Mouse (Mus musculus) neural tube, embryonic 10.5 days (tissue): ENCODE data around the gene Il3.
"Not testable (repeated sequence)": the region's sequence is repeated elsewhere in the genome, so short reads cannot be mapped to it uniquely, and the experiment has no call there.

ENCODE experiments used
- DNase-seq: peaks from one replicate; pipeline ENCODE4 v3.0.0-alpha.2; 2017; ENCODE audit warnings: low spot score; ENCODE audit errors: extremely low spot score

The Il3 gene

DNA sequence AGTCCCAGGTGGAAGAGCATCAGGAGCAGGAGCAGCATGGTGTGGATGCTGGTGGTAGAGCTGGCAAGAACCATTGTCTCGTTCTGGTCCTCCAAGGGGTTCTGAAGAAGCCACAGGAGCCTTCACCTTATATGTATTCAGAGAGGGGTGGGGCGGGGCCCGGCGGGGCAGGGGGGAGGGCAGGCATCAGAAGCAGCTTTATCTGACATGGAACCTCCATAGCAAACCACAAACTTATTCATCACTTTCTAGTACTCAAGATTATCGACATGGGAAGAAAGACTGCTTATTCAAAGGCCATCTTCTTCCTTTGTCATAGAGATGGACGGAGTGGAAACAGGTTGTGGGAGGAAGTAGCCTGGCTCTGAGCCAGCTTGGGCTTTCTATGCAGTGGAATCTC lies at the start of gene Il3:
TSS of gene Il3 (minus strand) at position 101 of the 400 bp plus-strand sequence.
- DNase-seq, result no peak

DNA sequence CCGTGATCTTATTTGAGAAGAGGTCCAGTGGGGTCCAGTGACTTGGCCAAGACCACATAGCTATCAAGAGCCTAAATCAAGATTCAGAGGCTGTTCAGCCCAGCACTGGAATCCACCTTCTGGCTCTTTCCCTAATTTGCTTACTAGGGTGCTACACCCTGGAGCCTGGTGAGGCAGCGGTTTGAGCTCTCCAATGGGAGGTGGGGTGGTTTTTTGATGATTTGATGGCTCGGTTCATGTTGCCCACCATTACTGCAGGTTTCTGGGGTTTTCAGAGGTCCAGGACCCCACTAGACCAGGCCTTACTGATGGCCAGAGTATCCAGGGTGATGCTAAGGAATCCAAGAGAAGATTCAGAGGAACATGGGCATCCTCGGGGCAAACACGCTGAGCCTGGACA lies 48.3 kb upstream of the Il3 start:
- DNase-seq, result no peak

DNA sequence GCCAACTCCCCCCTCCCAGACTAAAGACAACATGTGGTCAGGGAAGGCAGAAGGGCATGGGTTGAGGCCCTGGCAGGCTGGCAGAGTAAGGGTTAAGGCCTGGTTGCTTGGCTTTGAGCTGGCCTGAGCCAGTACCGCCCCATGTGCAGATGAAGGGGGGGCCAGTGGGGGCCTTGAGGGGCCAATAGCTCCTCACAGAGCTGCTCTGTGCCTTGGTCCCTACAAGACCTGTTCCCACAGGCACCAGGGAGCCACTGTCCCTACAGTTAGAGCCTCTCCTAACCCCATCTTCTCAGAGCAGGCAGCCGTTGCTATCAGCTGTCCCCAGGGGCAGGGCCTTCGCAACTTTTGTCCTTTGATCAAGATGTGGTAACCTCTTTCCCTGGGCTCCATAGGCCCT lies 47.7 kb upstream of the Il3 start:
- DNase-seq, result peak; percentile 24

DNA sequence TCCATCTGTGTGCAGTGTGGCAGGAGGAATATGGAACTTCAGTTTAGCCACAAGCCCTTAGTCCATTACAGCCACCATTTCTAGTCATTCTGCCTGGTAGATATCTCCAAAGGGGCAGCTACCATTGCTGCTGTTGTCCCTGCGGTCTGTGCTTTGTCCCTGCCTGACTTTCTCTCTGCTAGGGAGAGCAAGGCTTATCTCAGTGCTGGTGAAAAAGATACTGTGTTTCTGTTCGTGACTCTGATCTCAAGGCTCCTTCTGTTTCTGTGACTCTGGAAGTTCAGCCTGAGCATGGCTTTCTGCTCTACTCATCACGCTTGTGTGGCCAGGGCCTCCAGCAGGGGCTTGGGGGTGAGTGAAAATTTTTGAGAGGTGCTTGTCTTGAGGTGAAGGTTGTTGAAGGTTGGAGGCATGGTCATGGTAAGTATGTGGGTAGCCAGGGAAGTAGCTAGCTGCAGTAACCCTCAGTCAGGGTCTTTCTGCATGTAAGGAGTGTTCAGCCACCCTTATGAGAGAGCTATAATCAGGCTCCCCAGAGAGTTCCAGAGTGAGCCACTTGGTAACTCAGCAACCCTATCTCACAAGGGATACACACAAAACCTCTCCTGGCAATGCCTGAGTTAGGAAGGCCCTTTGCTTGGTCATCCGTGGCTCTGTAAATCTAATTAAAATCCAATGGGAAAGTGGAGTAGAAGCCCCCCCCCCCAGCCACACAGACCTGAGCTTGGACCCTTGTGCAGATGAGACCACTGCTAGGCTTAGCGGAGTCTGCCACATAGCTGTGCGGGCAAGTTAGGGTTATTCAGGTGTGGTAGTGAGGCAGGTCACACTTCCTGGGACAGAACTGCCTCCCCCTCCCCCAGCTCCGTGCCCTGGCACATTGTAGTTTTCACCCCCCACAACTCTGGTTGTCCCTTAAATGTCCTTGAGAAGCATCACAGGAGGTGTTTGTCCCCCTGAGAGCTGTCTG lies 46.6 kb upstream of the Il3 start:
- no peak for DNase-seq

DNA sequence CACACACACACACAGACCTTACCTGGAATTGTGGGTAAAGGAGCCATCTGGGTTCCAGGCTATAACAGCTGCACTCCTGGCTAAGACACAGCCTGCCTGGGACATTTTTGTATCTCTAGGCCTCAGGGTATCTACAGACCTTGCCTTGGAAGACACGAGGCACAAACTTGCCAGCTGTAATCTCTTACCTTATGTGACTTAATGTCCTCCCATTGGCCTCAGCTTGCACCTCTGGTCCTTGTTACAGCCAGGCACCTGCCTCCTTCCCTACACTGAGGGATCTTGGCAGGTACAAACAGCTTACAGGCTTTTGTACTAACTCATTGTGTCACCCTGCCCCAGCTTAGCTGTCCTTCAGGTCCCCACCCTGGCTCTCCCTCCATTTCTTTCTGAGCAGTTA lies 45.5 kb upstream of the Il3 start:
- no peak for DNase-seq

DNA sequence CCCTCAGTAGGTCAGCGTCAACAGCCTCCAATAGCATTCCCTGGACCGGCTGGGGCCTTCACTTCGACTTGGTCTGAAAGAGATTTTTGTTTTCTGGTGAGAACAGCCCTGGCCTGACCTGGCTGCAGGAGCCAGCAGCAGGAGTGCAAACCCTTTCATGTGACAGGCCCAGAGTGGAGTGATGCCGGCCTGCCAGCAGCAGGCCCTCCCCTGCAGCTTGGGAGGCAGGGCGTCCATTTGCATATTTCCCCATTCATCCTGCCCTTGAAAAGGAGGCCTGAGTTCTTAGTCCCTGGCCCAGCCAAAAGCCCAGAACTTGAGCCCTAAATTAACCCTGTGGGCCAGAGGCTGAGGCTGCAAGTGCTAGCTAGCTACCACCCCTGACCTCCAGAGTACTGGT lies 44.9 kb upstream of the Il3 start:
- peak; percentile 48 for DNase-seq

DNA sequence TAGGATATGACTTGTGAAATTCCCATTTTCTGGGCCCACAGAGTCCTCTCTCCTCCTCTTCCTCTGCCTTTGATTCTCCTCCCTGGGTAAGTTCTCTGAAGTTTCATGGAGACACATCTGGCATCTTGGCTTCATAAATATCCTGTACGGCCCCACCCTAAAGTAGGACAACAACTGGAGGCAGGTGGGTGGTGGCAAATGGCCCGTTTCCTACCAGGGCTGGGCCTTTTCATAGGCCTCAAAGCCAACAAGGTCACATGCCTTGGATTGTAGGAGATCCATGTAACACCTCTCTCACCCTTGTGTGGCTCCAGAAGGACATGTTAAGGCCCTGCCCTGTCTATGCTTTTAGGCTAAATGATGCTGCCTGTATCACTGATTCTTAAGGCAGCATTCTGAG lies 43.5 kb upstream of the Il3 start:
- no peak for DNase-seq

DNA sequence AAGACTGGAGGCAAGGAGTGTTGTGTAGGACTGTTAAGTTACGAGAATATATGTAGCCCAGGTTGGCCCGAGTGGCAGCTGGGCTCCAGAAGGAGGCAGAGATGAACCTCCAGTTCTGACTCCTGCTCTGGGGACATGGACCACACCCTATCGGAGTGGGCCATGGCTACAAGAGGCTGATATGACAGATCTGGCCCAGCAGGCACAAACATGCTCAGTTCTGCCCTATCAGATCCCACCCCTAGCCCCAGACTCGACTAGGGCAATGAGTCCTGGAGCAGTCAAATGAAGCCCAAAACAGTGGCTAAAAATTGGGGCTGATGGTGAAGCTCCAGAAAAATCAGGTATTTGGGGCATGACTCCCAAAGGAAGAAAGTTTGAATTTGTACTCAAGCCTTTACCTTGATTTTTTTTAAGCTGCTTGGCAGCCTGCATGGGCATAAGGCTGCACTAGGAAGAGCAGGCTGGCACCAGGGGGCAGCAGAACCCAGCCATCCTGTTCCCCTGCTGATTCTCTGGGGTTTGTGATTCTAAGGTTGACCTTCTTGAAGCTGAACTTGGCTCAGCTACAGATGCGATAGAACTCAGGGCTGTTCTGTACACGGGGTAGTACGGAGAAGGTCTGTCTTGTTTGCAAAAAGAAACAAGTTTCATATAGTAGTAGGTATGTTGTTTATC lies 40.2 kb upstream of the Il3 start:
- no peak for DNase-seq

DNA sequence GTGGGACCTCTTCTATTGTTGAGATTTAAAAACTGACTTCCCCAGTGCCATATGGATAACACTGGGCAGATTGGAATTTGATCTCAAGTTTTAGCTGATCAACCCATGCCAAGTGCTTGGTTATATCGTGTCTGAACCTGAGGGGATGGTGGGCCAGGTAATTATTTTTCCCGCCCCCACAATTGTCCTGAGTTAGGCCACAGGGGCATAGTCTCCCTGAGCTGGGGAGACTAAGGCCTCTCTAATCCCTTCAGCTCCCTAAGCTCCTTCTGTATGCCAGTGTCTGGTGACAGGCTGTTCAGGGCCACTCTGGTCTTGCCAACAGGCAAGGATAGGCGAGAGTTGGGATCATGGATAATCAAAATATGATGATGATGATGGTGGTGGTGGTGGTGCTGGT lies 38.3 kb upstream of the Il3 start:
- no peak for DNase-seq

DNA sequence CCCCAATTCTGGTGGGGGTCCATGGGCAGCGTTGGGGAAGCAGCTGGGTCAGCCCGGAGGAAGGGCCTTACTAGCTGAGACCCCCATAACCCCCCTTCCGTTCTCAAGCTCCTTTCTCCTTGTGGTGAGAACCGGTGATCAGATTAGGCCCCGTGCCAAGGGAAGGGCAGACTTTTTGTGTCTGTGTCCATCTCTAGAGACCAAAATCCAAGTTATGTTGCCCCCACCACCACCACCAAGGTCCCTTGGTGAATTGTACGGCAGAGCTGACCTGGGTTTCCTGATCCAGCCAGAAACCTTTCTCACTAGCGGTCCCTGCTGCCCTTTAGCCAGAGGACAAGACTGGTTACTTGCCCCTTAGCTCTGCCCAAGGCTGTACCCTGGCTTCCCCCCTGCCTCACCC lies 37.4 kb upstream of the Il3 start:
- no peak for DNase-seq

DNA sequence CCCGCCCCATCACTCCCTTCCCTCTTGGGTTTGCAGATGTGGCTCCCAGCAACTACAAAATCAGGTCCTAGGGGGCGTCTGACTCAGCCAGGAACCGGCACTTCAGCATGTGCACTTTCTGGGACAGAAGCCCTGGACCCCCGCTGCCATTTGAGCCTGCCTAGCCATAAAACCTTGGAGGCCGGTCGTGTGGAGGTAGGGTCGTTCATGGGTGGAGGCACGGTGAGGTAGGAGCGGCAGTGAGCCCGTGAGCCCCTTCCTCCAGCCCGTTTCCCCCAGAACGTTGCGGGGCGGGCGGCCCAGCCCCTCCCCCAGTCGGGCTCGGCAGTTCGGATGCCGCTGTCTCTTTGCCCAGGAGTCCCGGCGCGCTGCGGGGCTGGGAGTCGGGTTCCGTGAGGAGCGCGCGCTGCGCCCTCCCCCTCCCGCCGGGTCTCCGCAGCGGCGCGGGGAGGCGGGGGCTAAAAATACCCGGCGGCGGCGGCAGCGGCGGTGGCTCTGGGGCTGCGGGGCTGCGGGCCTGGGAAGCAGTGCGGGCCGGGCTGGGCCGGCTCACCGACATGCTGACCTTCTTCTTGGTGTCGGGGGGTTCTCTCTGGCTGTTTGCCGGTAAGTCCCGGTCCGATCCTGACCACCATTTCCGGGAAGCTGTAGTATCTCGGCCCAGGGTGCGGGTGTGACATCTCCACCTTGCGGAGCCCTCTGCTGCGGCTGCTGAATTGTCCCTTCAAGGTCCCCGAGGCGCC lies 36.8 kb upstream of the Il3 start, which contains the start of gene Acsl6:
TSS of gene Acsl6 (plus strand) at position 71 of the 743 bp plus-strand sequence.
- peak; percentile 65 for DNase-seq

DNA sequence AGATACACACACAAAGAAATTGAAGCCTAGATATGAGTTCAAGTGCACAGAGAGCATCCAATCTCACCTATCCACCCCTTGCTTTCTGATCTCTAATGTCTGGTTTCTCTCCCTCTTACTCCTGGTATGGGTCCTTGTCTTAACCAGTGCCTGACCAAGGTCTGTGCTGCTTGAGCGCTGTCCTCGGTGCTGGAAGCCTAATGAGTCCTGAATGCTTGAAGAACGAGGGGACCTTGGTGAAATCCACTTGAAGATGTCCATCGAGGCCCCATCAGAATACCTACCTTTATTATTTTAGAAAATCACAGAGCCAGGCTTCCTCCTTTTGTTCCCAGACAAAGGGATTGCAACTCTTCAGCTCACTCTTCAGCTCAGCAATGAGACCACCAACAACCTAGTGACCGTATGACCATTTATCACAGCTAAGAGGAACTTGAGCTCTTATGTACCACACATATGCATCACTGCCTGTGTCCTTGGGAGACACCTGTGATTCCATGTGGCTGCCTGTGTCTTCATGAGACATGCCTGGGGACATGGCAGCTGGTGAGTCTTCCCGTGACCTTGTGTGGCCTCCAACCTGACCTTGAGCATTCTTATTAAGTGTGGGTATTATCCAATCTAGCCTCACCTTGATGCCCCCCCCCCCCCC lies 36.1 kb upstream of the Il3 start:
- peak; percentile 53 for DNase-seq

DNA sequence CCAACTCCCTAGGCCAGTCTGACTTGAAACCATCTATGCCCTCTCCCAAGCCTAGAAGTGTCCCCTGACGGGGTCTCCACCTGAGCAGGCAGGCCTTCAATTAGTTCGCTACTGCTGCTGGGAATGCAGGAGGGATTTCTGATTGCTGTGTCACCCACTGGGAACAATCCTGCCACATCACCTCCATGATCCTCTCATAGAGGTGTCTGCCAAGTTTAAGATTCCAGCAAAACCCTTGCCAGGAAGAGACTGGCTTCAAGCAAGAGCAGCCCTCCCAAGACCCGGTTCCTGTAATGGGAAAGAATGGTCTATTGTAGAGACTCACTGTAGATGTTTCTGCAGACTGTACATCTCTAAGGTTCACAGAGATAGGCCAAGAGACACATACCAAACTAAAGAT lies 35.5 kb upstream of the Il3 start:
- no peak for DNase-seq

DNA sequence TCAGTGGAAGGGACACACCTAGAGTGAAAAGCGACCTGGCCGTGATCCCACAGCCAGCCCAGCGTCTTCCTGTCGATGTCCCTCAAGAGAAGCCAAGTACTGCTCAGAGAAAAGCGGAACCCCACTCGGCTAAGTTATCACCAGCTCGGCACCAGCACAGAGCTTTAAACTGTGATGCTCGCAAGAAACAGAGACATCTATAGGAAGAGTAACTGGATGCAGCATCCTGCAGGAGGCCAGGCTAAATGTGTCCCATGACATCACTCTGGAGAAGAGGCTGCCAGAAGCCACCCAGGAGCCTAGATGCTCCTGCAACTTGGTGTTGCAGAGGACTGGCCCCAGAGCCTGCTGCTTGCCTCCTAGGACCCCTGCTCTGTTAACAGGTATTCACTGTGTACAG lies 34.9 kb upstream of the Il3 start:
- DNase-seq, result no peak

DNA sequence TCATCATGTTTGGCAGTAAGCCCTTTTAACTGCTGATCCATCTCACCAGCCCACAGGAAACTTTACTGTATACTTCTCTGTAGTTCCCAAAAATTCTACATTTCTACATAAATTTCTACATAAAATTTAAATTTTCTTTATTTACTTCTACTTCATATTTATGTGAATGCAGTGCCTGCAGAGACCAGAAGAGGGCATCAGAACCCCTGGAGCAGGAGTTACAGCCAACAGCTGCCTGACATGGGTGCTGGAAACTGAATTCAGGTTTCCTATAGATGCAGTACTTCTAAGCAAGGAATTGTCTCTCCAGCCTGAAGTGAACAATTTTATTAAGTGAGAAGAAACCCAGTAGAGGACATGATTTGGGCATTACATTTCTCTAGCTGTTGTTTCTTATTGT lies 31.7 kb upstream of the Il3 start:
- no peak for DNase-seq

DNA sequence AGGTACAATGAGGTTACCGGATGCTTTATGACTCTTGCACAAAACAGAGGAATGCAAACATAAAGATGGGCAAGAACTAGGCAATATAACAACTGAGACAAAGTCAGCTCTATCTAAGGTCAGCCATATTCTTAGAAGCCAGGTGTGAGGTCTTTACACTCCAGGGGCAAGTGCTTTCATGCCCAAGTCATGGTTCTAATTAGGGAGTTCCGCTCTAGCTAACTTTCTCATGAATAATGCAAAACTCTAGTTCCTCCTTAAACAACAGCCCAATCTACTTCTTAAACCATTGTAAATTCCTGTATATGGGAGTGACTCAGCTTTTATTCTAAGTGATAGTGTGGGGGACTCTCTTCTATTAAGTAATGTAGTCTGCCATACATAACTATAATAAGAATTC lies 30.4 kb upstream of the Il3 start:
- DNase-seq, result not testable (repeated sequence)

DNA sequence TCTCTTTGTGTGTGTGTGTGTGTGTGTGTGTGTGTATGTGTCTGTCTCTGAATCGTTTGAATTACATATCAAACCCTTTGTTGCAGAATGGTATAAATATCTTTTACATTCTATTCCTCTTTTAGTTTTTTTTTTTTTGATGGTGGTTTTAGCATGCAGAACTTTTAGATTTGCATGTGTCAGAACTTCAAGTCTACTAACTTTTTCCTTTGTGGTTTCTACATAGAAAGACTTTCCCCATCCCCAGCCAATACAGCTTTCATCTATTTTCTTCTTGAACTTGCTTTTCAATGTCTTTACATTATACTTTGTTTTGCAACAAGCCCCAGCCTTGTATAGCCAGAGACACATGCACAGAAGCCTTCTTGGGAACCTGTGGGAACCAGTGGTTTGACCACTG lies 29.7 kb upstream of the Il3 start:
- DNase-seq, result no peak

DNA sequence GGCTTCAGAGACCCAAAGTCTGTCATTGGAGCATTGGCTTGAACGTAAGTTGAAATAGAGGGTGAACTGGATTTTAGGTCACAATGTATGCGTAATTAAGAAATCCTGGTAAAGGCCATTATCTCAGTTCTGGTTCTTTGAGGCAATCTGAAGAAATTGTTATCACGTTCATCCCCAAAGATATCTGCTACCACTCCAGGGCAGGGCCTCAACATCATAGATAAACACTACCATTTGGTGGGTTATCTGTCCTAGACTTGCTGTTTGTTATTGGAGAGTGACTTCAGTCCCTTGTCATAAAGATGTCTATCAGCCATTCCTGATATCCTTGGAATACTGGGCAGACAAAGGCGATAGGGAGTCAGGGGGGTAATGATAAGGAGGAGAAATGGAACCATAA lies 28.9 kb upstream of the Il3 start:
- DNase-seq, result no peak

DNA sequence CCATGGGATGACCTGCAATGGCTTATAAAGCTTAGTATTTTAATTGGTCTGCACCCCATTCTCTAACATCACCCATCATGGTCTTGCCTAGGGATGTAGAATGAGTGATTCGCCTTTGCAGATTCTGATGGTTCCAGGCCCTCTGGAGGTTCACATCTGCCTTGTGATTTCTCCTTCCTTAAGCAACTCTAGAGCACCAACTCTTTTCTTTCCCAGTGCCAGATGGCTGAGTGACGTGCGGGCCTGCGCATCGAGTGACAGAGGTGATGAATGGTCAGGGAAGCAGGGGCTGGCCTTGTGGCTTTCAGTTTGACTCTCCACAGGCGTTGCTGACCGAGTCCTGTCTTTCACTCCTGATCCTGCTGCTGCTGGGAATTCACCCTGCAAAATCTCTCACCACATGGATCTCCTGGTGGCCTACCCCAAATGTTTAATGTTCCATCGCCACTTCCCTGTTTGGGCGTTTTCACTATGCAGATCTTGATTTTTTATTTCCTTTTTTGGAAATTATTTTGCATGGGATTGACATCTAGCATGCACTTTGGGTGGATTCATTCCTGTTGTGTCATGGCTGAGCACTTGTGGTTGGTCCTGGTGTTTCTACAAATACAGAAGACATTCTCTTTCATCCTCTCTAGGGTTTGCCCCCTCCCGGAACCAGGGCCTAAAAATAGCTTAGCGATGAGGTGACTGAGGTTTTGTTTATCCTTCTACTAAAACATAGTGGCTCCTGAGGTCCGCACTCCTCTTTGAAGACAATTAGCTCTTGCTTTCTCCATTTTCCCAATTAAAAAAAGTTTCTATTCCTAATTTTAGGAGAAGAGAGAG lies 27.1 kb upstream of the Il3 start:
- no peak for DNase-seq

DNA sequence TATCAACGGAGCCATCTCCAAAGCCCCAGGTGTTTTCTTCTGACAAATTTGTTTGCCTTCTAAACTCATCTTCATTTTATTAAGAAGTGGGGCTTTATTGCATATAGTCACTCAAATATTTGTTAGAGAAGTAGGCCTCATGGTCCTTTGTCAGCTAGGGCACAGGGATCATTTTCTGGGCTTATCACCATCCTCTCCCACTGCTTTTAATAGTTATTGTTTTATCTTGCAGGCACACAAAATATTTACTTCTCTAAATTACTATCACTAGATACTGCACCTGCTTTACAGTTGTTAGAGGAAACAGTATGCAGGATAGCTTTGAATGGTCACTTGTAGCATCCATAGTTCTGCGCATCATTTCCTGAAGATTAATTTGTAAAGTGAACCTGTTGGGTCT lies 25.1 kb upstream of the Il3 start:
- no peak for DNase-seq
